Mouse (Mus musculus) left cerebral cortex, postnatal 10 days (tissue): ENCODE results near the gene Ect2l. TPM values are rescaled to one million over a fixed set of nuclear protein-coding genes. Genes with fewer than 3 reads are reported as not detected.

ENCODE experiments used
- DNase-seq, 2 experiments: peaks; one replicate each; pipeline ENCODE4 v3.0.0; 2021 to 2022; ENCODE audit warnings: low spot score in 2 of 2, mixed read lengths in 1 of 2; ENCODE audit errors: extremely low spot score in 1 of 2
- intact Hi-C: fragments of 180-260 bp; cut with DNase I; formaldehyde crosslinking; loops from one replicate; pipeline ENCODE4 v1.15.1; 2025
- total RNA-seq, 2 experiments: library from RNA; stranded (reverse); gene quantifications; 2 replicates each; pipeline ENCODE4 v1.2.3; 2021

The Ect2l gene
- total RNA-seq, 2 experiments from 2014 or later, result 0.17 to 0.41 TPM

GRCm38 (mm10) chr10:18118336-18118735, 92.4 kb downstream of the Ect2l start:
- DNase-seq, result no peak
- intact Hi-C loops, result no loop called here

GRCm38 (mm10) chr10:18113473-18114093, 97.1 kb downstream of the Ect2l start:
- intact Hi-C loops, result no loop called here
- no peak for DNase-seq

- DNase-seq, result no peak
- intact Hi-C loops, result no loop called here
These were observed 99.8 kb downstream of the Ect2l start for GRCm38 (mm10) chr10:18110940-18111339.

- intact Hi-C loops, result no loop called here
- DNase-seq, result no peak
These were observed 103.2 kb downstream of the Ect2l start for GRCm38 (mm10) chr10:18107471-18107870.

- intact Hi-C loops, result no loop called here
- no peak for DNase-seq
These were observed 108.5 kb downstream of the Ect2l start for GRCm38 (mm10) chr10:18102166-18102565.

GRCm38 (mm10) chr10:18090691-18091090, 120.0 kb downstream of the Ect2l start:
- intact Hi-C loops, result no loop called here

GRCm38 (mm10) chr10:18082772-18083171, 127.9 kb downstream of the Ect2l start:
- intact Hi-C loops, result no loop called here
- DNase-seq, result no peak

More at GRCm38 (mm10) chr10:18090691-18091090, 120.0 kb downstream of the Ect2l start:
- no peak for DNase-seq

GRCm38 (mm10) chr10:18081536-18081935, 129.2 kb downstream of the Ect2l start:
- DNase-seq, result no peak
- intact Hi-C loops, result no loop called here

Other genes starting within 250 kb of the Ect2l start
- gene Abracl, start 187.6 kb downstream of the Ect2l start, total RNA-seq, result 10 to 100 TPM; 17.4 to 21.3 TPM
- 10 to 100 TPM; 53.7 to 54.9 TPM for gene Reps1, start 155.0 kb downstream of the Ect2l start, total RNA-seq
- 10 to 100 TPM; 10.1 to 10.2 TPM for gene Ccdc28a, start 24.1 kb upstream of the Ect2l start, total RNA-seq
- gene Nhsl1, start 108.1 kb upstream of the Ect2l start, total RNA-seq, result 10 to 100 TPM; 40.8 to 43.5 TPM